Mouse (Mus musculus) forebrain, postnatal 0 days (tissue): ENCODE measurements around the gene Slc35e4. TPM values are rescaled to one million over a fixed set of nuclear protein-coding genes. Genes with fewer than 3 reads are reported as not detected.
A peak's percentile ranks its signal among the peaks of the same experiment; 100 is the strongest.

Experiments
- ATAC-seq: fragments of 200-750 bp; cut with Nextera tagmentation; 2 replicates; pipeline ENCODE4 v1.8.0; 2017; ENCODE audit warnings: mild to moderate bottlenecking, moderate library complexity
- DNase-seq: peaks from one replicate; pipeline ENCODE4 v3.0.0-alpha.2; 2015
- H3K27ac ChIP-seq: fragments of 300-500 bp; sonication (generic); 2 replicates; pipeline ENCODE4 v1.5.1; 2014; ENCODE audit warnings: low read depth, mild to moderate bottlenecking, antibody characterized with exemption, low read length, moderate library complexity, mixed read lengths
- H3K27me3 ChIP-seq: fragments of 300-500 bp; sonication (generic); 2 replicates; pipeline ENCODE4 v1.6.1; 2014; ENCODE audit warnings: mild to moderate bottlenecking, low read length, mixed read lengths; ENCODE audit not compliant: insufficient read depth
- H3K36me3 ChIP-seq: fragments of 300-500 bp; sonication (generic); 2 replicates; pipeline ENCODE4 v1.6.1; 2014; ENCODE audit warnings: mild to moderate bottlenecking, moderate library complexity; ENCODE audit not compliant: insufficient read depth
- H3K4me1 ChIP-seq: fragments of 300-500 bp; sonication (generic); 2 replicates; pipeline ENCODE4 v1.6.1; 2014; ENCODE audit warnings: antibody characterized with exemption; ENCODE audit not compliant: insufficient read depth
- H3K4me2 ChIP-seq: fragments of 300-500 bp; sonication (generic); 2 replicates; pipeline ENCODE4 v1.6.1; 2014; ENCODE audit warnings: low read depth, mild to moderate bottlenecking, moderate library complexity
- H3K4me3 ChIP-seq: fragments of 300-500 bp; sonication (generic); 2 replicates; pipeline ENCODE4 v1.5.1; 2014; ENCODE audit warnings: low read depth, low read length, mixed read lengths
- H3K9ac ChIP-seq: fragments of 300-500 bp; sonication (generic); 2 replicates; pipeline ENCODE4 v1.6.1; 2014; ENCODE audit warnings: mild to moderate bottlenecking
- H3K9me3 ChIP-seq: fragments of 300-500 bp; sonication (generic); 2 replicates; pipeline ENCODE4 v1.6.1; 2016; ENCODE audit warnings: low read length
- CTCF ChIP-seq: sonication (generic); IDR thresholded peaks from 2 replicates; pipeline ENCODE4 v1.5.1; 2016; ENCODE audit warnings: antibody characterized with exemption, control low read depth, low read depth
- WGBS: fragments of 180-500 bp; shearing (Covaris S2); extraction: QIAGEN DNeasy Blood & Tissue Kit; methylation state at CpG from one replicate; pipeline ENCODE4 v1.1.7; 2014; 5-methylcytosine and 5-hydroxymethylcytosine counted together
- polyA plus RNA-seq: library from polyadenylated mRNA; unstranded; fragments of >200 nt; fragmentation: Nextera tagmentation; extraction: Ambion mirVana; gene quantifications from 2 replicates; pipeline ENCODE4 v1.2.1, GENCODE M21; 2015
- total RNA-seq: library from RNA; depleted of rRNA; stranded (reverse); fragments of >200 nt; gene quantifications from 2 replicates; pipeline ENCODE4 v1.2.3, GENCODE M21; 2014

Slc35e4 gene
- total and polyA plus RNA-seq, 2 experiments from 2014 or later: 26.5 to 43.7 TPM

DNA sequence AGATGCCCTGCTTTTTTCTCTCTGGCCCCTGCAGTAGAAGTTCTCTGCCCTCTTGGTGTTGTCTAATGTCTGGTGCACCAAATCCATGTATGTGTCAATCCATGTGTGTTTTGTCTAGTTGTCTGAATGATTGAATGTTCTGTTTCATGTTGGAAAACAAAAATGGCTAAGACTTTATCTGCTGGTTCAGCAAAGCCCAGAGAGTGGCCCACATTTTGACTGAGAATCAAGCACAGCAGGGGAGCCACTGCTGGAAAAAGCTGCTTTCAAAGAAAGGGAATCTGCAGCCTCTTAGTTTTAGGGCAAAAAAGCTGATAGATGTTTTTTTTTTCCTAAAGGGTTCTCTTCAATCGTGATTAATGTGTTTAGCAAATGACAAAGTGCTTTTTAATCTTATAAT, 31.9 kb upstream of the Slc35e4 start:
- H3K4me1 ChIP-seq: no peaks in the 10 kb centered on the region
- WGBS: 9% methylated on average over 1 of the region's 1 CpGs
- no peak overlapping the region for H3K27ac ChIP-seq
- no peak overlapping the region for H3K4me2 ChIP-seq
- DNase-seq: no peak
- no peak overlapping the region for H3K9ac ChIP-seq
- H3K4me3 ChIP-seq: no peak overlapping the region
- H3K36me3 ChIP-seq: no peaks in the 10 kb centered on the region
- TF ChIP-seq CTCF: no peak
- H3K9me3 ChIP-seq: no peaks in the 10 kb centered on the region
- H3K27me3 ChIP-seq: no peaks in the 10 kb centered on the region; the same call in 1 of the 2 replicates
- ATAC-seq: no peak

- Histone ChIP-seq H3K27me3 (no peaks in the 10 kb centered on the region; the same call in 1 of the 2 replicates), H3K4me2 (no peak overlapping the region), H3K9me3 (no peaks in the 10 kb centered on the region), H3K9ac (no peak overlapping the region), H3K27ac (no peak overlapping the region), H3K4me3 (no peak overlapping the region), H3K4me1 (no peaks in the 10 kb centered on the region), H3K36me3 (no peaks in the 10 kb centered on the region)
- WGBS: 89% methylated on average over 7 of the region's 7 CpGs
- TF ChIP-seq CTCF: no peak
- DNase-seq (no peak), ATAC-seq (no peak)
Observed at GRCm38 (mm10) chr11:3941371-3941770, 26.9 kb upstream of the Slc35e4 start.

GRCm38 (mm10) chr11:3937321-3937874, 22.9 kb upstream of the Slc35e4 start:
- WGBS: 88% methylated on average over 13 of the region's 13 CpGs
- ATAC-seq (no peak), DNase-seq (no peak)
- Histone ChIP-seq H3K27ac (no peak overlapping the region), H3K9me3 (no peaks in the 10 kb centered on the region), H3K36me3 (no peaks in the 10 kb centered on the region), H3K27me3 (no peaks in the 10 kb centered on the region), H3K4me1 (no peaks in the 10 kb centered on the region), H3K4me2 (no peak overlapping the region), H3K9ac (no peak overlapping the region), H3K4me3 (no peak overlapping the region)
- no peak for TF ChIP-seq CTCF

DNA sequence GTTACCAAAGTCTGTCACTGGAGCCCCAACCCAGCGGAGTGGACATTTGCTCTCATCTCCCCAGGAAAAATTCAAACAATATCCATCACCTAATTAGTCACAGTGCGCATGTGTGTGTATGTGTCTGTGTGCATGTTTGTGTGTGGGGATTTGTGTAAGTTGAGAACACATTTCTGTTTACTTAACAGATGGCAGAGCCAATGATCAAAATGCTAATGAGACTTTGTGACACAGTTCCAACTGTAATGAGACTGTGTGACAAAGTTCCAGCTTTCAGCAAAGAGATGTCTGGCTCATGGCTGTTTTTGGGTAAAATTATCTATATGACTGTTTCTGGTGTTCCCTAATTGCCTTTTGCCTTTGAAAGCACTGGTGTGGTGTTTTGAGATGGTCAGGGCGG, 21.9 kb upstream of the Slc35e4 start:
- WGBS: 65% methylated on average over 3 of the region's 3 CpGs
- Histone ChIP-seq H3K4me3 (no peak overlapping the region), H3K4me1 (0 out of 2 replicates have a peak, but pooled peaks cover 5% of the 10 kb centered on the region), H3K4me2 (no peak overlapping the region), H3K9me3 (no peaks in the 10 kb centered on the region), H3K36me3 (no peaks in the 10 kb centered on the region), H3K27me3 (no peaks in the 10 kb centered on the region), H3K27ac (no peak overlapping the region), H3K9ac (no peak overlapping the region)
- TF ChIP-seq CTCF: no peak
- ATAC-seq (peak; percentile 69), DNase-seq (peak; percentile 56)

- Histone ChIP-seq H3K4me2 (no peak overlapping the region), H3K36me3 (no peaks in the 10 kb centered on the region), H3K9me3 (no peaks in the 10 kb centered on the region), H3K27ac (no peak overlapping the region), H3K27me3 (no peaks in the 10 kb centered on the region), H3K4me1 (0 out of 2 replicates have a peak, but pooled peaks cover 5% of the 10 kb centered on the region), H3K9ac (no peak overlapping the region), H3K4me3 (no peak overlapping the region)
- ATAC-seq: no peak
- no peak for TF ChIP-seq CTCF
- DNase-seq: no peak
- WGBS: 79% methylated on average over 4 of the region's 4 CpGs
Observed at GRCm38 (mm10) chr11:3935135-3935534, 20.7 kb upstream of the Slc35e4 start.

GRCm38 (mm10) chr11:3933756-3934285, 19.4 kb upstream of the Slc35e4 start:
- Histone ChIP-seq H3K36me3 (no peaks in the 10 kb centered on the region), H3K9me3 (no peaks in the 10 kb centered on the region), H3K27ac (no peak overlapping the region), H3K4me2 (no peak overlapping the region), H3K27me3 (no peaks in the 10 kb centered on the region), H3K4me1 (0 out of 2 replicates have a peak, but pooled peaks cover 5% of the 10 kb centered on the region), H3K9ac (no peak overlapping the region), H3K4me3 (no peak overlapping the region)
- ATAC-seq (no peak), DNase-seq (no peak)
- 91% methylated on average over 9 of the region's 9 CpGs for WGBS
- TF ChIP-seq CTCF: no peak

DNA sequence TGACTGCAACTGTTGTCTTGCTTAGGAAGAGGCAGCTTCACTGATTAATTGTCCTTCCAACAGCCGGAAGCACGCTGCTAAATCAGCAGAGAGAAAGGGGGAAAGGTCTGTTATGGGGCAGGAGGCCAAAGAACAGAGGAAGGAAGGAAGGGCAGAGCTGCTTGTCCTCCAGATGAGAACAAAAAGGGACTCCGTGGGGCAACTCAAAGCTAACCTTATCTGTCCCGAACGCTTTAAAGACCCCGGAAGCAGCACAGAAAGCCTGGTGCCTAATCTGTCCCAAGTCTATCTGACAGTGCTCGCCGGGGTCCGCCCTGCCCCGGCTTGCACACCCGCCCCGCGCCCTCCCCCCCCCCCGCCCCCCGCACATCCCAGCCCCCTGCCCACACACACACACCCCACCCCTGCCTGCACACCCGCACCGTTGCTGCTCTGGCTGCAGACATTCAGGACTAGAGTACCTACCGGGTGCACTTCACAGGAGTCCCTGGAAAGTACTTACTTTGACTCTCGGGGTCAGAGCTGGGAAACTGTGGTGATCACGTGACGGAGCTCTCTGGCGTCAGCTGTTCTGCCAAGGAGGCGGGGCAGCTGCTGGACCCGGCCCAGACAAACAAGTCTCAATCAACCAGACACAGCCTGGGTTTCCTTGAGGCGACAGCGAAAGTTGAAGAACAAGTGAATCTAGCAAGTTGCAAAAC, 17.2 kb upstream of the Slc35e4 start, which contains the start of gene Tcn2:
Tcn2 (minus strand) TSS at position 649 of the 701 bp plus-strand sequence.
- H3K4me2 ChIP-seq: peak within 1 kb of the TSS; percentile 57
- WGBS: under 1% methylated on average over 21 of the region's 26 CpGs
- DNase-seq (peak; percentile 64), ATAC-seq (peak; percentile 63)
- H3K9ac ChIP-seq: 0 out of 2 replicates have a peak within 1 kb of the TSS, but pooled peaks have one; percentile 22
- H3K27ac ChIP-seq: no peak within 1 kb of the TSS
- H3K4me1 ChIP-seq: 0 out of 2 replicates have a peak, but pooled peaks cover 5% of the 10 kb centered on the region
- H3K9me3 ChIP-seq: no peaks in the 10 kb centered on the region
- H3K36me3 ChIP-seq: no peaks in the 10 kb centered on the region
- no peaks in the 10 kb centered on the region for H3K27me3 ChIP-seq
- TF ChIP-seq CTCF: no peak
- peak within 1 kb of the TSS; percentile 37 for H3K4me3 ChIP-seq
